Mouse (Mus musculus) heart, embryonic 12.5 days (tissue): Measurements from ENCODE around the gene Fam171b. TPM values are rescaled to one million over a fixed set of nuclear protein-coding genes. Genes with fewer than 3 reads are reported as not detected.

Source experiments
- ATAC-seq: fragments of 200-750 bp; cut with Nextera tagmentation; 2 replicates; pipeline ENCODE4 v1.8.0; 2017; ENCODE audit warnings: moderate TSS enrichment, moderate library complexity; ENCODE audit not compliant: insufficient number of reproducible peaks, low FRiP score
- H3K27ac ChIP-seq: fragments of 300-500 bp; sonication (generic); 2 replicates; pipeline ENCODE4 v1.5.1; 2016; ENCODE audit warnings: mild to moderate bottlenecking, moderate library complexity; ENCODE audit not compliant: poor library complexity, severe bottlenecking
- H3K27me3 ChIP-seq: fragments of 300-500 bp; sonication (generic); replicated peaks from 2 replicates; pipeline ENCODE4 v1.6.1; 2016; ENCODE audit warnings: mild to moderate bottlenecking, moderate library complexity
- H3K36me3 ChIP-seq: fragments of 300-500 bp; sonication (generic); 2 replicates; pipeline ENCODE4 v1.6.1; 2016; ENCODE audit warnings: mild to moderate bottlenecking, moderate library complexity
- H3K4me1 ChIP-seq: fragments of 300-500 bp; sonication (generic); replicated peaks from 2 replicates; pipeline ENCODE4 v1.6.1; 2016; ENCODE audit warnings: mild to moderate bottlenecking
- H3K4me2 ChIP-seq: fragments of 300-500 bp; sonication (generic); 2 replicates; pipeline ENCODE4 v1.6.1; 2016; ENCODE audit warnings: mild to moderate bottlenecking, moderate library complexity
- H3K4me3 ChIP-seq: fragments of 300-500 bp; sonication (generic); 2 replicates; pipeline ENCODE4 v1.5.1; 2016; ENCODE audit warnings: mild to moderate bottlenecking
- H3K9ac ChIP-seq: fragments of 300-500 bp; sonication (generic); 2 replicates; pipeline ENCODE4 v1.6.1; 2016; ENCODE audit warnings: mild to moderate bottlenecking, moderate library complexity
- H3K9me3 ChIP-seq: fragments of 300-500 bp; sonication (generic); replicated peaks from 2 replicates; pipeline ENCODE4 v1.6.1; 2016; ENCODE audit warnings: mild to moderate bottlenecking, moderate library complexity
- WGBS: fragments of 180-500 bp; shearing (Covaris S2); methylation state at CpG from one replicate; pipeline ENCODE4 v1.1.7; 2016; 5-methylcytosine and 5-hydroxymethylcytosine counted together
- polyA plus RNA-seq: library from polyadenylated mRNA; unstranded; fragments of >200 nt; fragmentation: Nextera tagmentation; extraction: Ambion mirVana; gene quantifications from 2 replicates; pipeline ENCODE4 v1.2.1, GENCODE M21; 2016

Fam171b gene
- polyA plus RNA-seq, 1 experiment from 2014 or later = 2.9 TPM

DNA sequence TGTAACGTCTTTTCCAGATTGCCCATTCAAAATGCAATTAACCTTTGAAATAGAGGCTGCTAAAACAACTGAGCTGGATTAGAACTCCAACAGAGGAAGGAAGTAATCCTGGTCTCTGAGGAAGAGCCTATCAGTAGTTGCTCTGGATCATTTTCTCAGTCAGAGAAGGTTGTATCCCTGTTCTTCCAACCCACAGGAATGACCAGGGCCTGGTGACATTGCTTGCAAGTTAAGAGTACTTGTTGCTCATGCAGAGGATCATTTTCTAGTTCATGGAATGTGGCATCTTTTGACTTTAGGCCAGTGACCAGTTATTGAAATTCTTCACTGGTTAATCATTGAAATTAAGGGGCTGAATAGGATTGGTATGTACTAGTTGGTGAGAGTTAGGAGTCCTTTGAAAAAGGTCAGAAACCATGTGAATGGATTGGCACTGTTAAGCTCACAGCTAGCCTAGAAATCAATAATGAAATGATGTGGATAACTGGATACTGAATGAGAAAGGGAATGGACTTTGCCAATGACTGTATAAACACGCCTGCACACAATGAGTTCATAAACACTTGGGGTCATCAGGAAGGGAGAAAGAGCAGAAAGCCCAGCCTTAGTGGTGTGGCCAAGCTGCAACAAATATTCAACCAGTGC lies 89.6 kb downstream of the Fam171b start:
- ATAC-seq = no peak
- H3K4me1 ChIP-seq = no peaks in the 10 kb centered on the region
- no peaks in the 10 kb centered on the region for H3K27me3 ChIP-seq
- H3K4me3 ChIP-seq = no peak overlapping the region
- 71% methylated on average over 2 of the region's 2 CpGs for WGBS
- 0 out of 2 replicates have a peak, but pooled peaks cover 3% of the 10 kb centered on the region for H3K9me3 ChIP-seq
- no peak overlapping the region for H3K27ac ChIP-seq
- H3K36me3 ChIP-seq = no peaks in the 10 kb centered on the region
- no peak overlapping the region for H3K9ac ChIP-seq
- no peak overlapping the region for H3K4me2 ChIP-seq

DNA sequence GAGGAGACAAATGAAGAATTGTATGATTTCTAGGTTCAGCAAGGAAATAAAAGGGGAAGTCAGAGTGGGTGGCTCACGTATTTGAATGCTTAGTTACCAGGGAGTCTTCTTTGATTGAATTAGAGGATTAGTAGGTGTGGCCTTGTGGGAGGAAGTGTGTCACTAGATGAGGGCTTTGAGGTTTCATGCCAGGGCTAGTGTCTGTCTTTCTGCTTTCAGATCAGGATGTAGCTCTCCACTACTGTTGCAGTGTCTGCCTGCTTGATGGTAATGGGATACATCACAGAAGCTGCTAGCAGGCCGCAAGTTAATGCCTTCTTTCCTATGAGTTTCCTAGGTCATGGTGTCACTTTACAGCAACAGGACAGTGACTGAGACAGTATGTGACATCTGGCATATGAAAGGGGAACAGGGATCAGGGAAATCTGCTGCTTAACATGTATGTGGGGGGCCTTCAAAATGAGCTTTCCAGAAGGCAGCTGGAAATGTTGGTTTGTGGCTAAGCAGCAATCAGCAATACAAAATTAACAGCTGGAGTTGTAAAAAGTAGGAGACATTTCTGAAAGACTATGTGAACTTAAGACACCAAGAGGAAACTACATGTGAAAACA lies 117.1 kb downstream of the Fam171b start:
- no peak for ATAC-seq
- H3K4me1 ChIP-seq = no peaks in the 10 kb centered on the region
- no peaks in the 10 kb centered on the region for H3K36me3 ChIP-seq
- H3K4me3 ChIP-seq = no peak overlapping the region
- 72% methylated on average over 2 of the region's 2 CpGs for WGBS
- H3K4me2 ChIP-seq = no peak overlapping the region
- no peaks in the 10 kb centered on the region for H3K9me3 ChIP-seq
- no peaks in the 10 kb centered on the region for H3K27me3 ChIP-seq
- no peak overlapping the region for H3K27ac ChIP-seq
- H3K9ac ChIP-seq = no peak overlapping the region

Other genes starting within 250 kb of the Fam171b start
- 120 and 124 TPM in 2 replicates for gene Zc3h15, start 168.2 kb upstream of the Fam171b start, polyA plus RNA-seq
- gene Itgav, start 88.2 kb upstream of the Fam171b start, polyA plus RNA-seq = 95.0 and 108 TPM in 2 replicates
- not detected in 2 replicates for gene Zswim2, start 128.6 kb downstream of the Fam171b start, polyA plus RNA-seq
- gene Gm13698, start 143.1 kb downstream of the Fam171b start, polyA plus RNA-seq = not detected in 2 replicates
- gene Gm13693, start 148.9 kb downstream of the Fam171b start, polyA plus RNA-seq = not detected in 2 replicates
- gene Gm13695, start 154.7 kb downstream of the Fam171b start, polyA plus RNA-seq = not detected in 2 replicates
- gene Gm13696, start 160.5 kb downstream of the Fam171b start, polyA plus RNA-seq = not detected in 2 replicates
- not detected in 2 replicates for gene Gm13694, start 166.3 kb downstream of the Fam171b start, polyA plus RNA-seq
- gene Gm13697, start 172.1 kb downstream of the Fam171b start, polyA plus RNA-seq = not detected in 2 replicates
- gene Gm13691, start 177.9 kb downstream of the Fam171b start, polyA plus RNA-seq = not detected in 2 replicates